27 mouse cellular contexts compared by ENCODE assay signal in the genomic region with DNA sequence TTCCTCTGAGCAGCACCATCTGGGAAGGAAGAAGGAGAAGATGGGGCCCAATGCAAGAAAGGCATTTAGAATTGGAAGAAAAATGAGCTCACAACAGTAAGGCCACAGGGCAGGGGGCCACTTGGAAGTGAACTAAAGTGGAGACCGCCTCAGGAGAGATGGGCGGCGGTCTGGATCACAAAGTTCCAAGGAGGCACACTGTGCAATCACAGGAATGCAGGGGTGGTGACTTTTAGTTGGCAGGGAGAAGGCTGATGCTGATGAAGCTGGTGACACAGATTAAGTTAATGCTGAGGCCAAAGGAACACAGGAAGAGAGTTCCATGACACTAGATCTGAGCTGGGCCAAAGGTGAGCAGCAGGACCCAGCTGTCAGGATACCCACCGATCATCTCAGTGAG. TPM values are rescaled to one million over a fixed set of nuclear protein-coding genes. Genes with fewer than 3 reads are reported as not detected.
A peak's percentile ranks its signal among the peaks of the same experiment; 100 is the strongest.
DNase-seq lines count a peak whose midpoint lies in the region; ATAC-seq lines count a peak whose summit lies in the region.
"Had no signal": no experiment of that assay in that cellular context is flagged by ENCODE, and none has a peak within 500 bp of the region (broad histone marks: within the 10 kb centered on the region; RNA-seq: fewer than 3 reads in every experiment).

No protein-coding gene starts in this region.

- no peak overlapping the region for H3K4me3 ChIP-seq in limb, embryonic 15.5 days
- H3K4me3 ChIP-seq in limb, embryonic 10.5 days: no peak overlapping the region
- no peak overlapping the region for H3K4me3 ChIP-seq in heart, embryonic 16.5 days (ENCODE audit: low read length)
- no peak overlapping the region for H3K4me3 ChIP-seq in lung, embryonic 15.5 days
- no peak overlapping the region for H3K4me3 ChIP-seq in liver, embryonic 11.5 days (ENCODE audit: low read depth, low read length)
- H3K4me3 ChIP-seq: embryonic facial prominence, embryonic 12.5 days; hindbrain, embryonic 15.5 days; intestine, embryonic 15.5 days; layer of hippocampus, adult 2 months; liver, embryonic 15.5 days; midbrain, embryonic 10.5 days; myocyte; neural tube, embryonic 13.5 days had no signal

- WGBS in limb, embryonic 15.5 days: 61% methylated on average over 4 of the region's 4 CpGs
- 83% methylated on average over 4 of the region's 4 CpGs for WGBS in limb, embryonic 10.5 days
- WGBS in heart, embryonic 16.5 days: 28% methylated on average over 4 of the region's 4 CpGs
- whole genome bisulfite sequencing in lung, embryonic 15.5 days: 41% methylated on average over 4 of the region's 4 CpGs
- 73% methylated on average over 4 of the region's 4 CpGs for WGBS in liver, embryonic 11.5 days

- no peak overlapping the region for H3K4me2 ChIP-seq in limb, embryonic 15.5 days
- peak overlapping the region; percentile 18 for H3K4me2 ChIP-seq in heart, embryonic 16.5 days (ENCODE audit: low read depth, low read length)
- H3K4me2 ChIP-seq in lung, embryonic 15.5 days: no peak overlapping the region
- no peak overlapping the region for H3K4me2 ChIP-seq in liver, embryonic 11.5 days
- H3K4me2 ChIP-seq: embryonic facial prominence, embryonic 12.5 days; hindbrain, embryonic 15.5 days; intestine, embryonic 15.5 days; liver, embryonic 15.5 days; neural tube, embryonic 13.5 days had no signal

- H3K27ac ChIP-seq in limb, embryonic 15.5 days: peak overlapping the region; percentile 34; the same call in 1 of the 2 replicates
- H3K27ac ChIP-seq in limb, embryonic 10.5 days: no peak overlapping the region
- peak overlapping the region; percentile 86 for H3K27ac ChIP-seq in heart, embryonic 16.5 days (ENCODE audit: low read length)
- no peak overlapping the region for H3K27ac ChIP-seq in lung, embryonic 15.5 days
- no peak overlapping the region for H3K27ac ChIP-seq in liver, embryonic 11.5 days (ENCODE audit: low read depth, low read length)
- H3K27ac ChIP-seq: embryonic facial prominence, embryonic 12.5 days; hindbrain, embryonic 15.5 days; intestine, embryonic 15.5 days; layer of hippocampus, adult 2 months; liver, embryonic 15.5 days; midbrain, embryonic 10.5 days; neural tube, embryonic 13.5 days had no signal

- H3K4me1 ChIP-seq in limb, embryonic 15.5 days: peaks cover 8% of the 10 kb centered on the region; the same call in 1 of the 2 replicates
- no peaks in the 10 kb centered on the region for H3K4me1 ChIP-seq in limb, embryonic 10.5 days
- H3K4me1 ChIP-seq in heart, embryonic 16.5 days (ENCODE audit: control insufficient read depth, insufficient read depth, low read length): peaks cover 17% of the 10 kb centered on the region
- 0 out of 2 replicates have a peak, but pooled peaks cover 8% of the 10 kb centered on the region for H3K4me1 ChIP-seq in lung, embryonic 15.5 days
- H3K4me1 ChIP-seq in liver, embryonic 11.5 days (replicated peaks; ENCODE audit: control insufficient read depth, insufficient read depth, low read length): no peaks in the 10 kb centered on the region
- H3K4me1 ChIP-seq: embryonic facial prominence, embryonic 12.5 days; hindbrain, embryonic 15.5 days; intestine, embryonic 15.5 days; liver, embryonic 15.5 days; neural tube, embryonic 13.5 days had no signal

- no peak overlapping the region for H3K9ac ChIP-seq in limb, embryonic 15.5 days
- H3K9ac ChIP-seq in heart, embryonic 16.5 days (ENCODE audit: low read length): no peak overlapping the region
- no peak overlapping the region for H3K9ac ChIP-seq in lung, embryonic 15.5 days
- H3K9ac ChIP-seq in liver, embryonic 11.5 days (ENCODE audit: low read depth, low read length): no peak overlapping the region
- H3K9ac ChIP-seq: embryonic facial prominence, embryonic 12.5 days; forebrain, postnatal 0 days; hindbrain, embryonic 15.5 days; intestine, embryonic 15.5 days; liver, embryonic 15.5 days; neural tube, embryonic 13.5 days had no signal

- H3K9me3 ChIP-seq in limb, embryonic 15.5 days: no peaks in the 10 kb centered on the region
- no peaks in the 10 kb centered on the region for H3K9me3 ChIP-seq in limb, embryonic 10.5 days (replicated peaks)
- H3K9me3 ChIP-seq in heart, embryonic 16.5 days (replicated peaks; ENCODE audit: control insufficient read depth, low read length): no peaks in the 10 kb centered on the region
- no peaks in the 10 kb centered on the region for H3K9me3 ChIP-seq in lung, embryonic 15.5 days
- no peaks in the 10 kb centered on the region for H3K9me3 ChIP-seq in liver, embryonic 11.5 days (ENCODE audit: control insufficient read depth, low read length)
- H3K9me3 ChIP-seq: embryonic facial prominence, embryonic 12.5 days; hindbrain, embryonic 15.5 days; intestine, embryonic 15.5 days; liver, embryonic 15.5 days; midbrain, embryonic 10.5 days; neural tube, embryonic 13.5 days had no signal

- H3K27me3 ChIP-seq in limb, embryonic 15.5 days: no peaks in the 10 kb centered on the region
- H3K27me3 ChIP-seq in limb, embryonic 10.5 days (ENCODE audit: low read depth, poor library complexity, severe bottlenecking): no peaks in the 10 kb centered on the region
- no peaks in the 10 kb centered on the region for H3K27me3 ChIP-seq in heart, embryonic 16.5 days (ENCODE audit: control insufficient read depth, insufficient read depth, low read length)
- H3K27me3 ChIP-seq in lung, embryonic 15.5 days: no peaks in the 10 kb centered on the region
- no peaks in the 10 kb centered on the region for H3K27me3 ChIP-seq in liver, embryonic 11.5 days (replicated peaks; ENCODE audit: control insufficient read depth, insufficient read depth, low read length)
- H3K27me3 ChIP-seq: embryonic facial prominence, embryonic 12.5 days; hindbrain, embryonic 15.5 days; intestine, embryonic 15.5 days; liver, embryonic 15.5 days; neural tube, embryonic 13.5 days had no signal

- no peak for ATAC-seq in limb, embryonic 15.5 days (ENCODE audit: insufficient number of reproducible peaks, low FRiP score, low TSS enrichment, low read depth)
- ATAC-seq in heart, embryonic 16.5 days (replicated peaks; ENCODE audit: extremely low read depth, insufficient read depth, low FRiP score): peak; percentile 85
- ATAC-seq in lung, embryonic 15.5 days (ENCODE audit: borderline replicate concordance, extremely low read depth, low FRiP score, low TSS enrichment): 0 out of 2 replicates have a peak, but pooled peaks have one; percentile 12
- ATAC-seq in liver, embryonic 11.5 days (replicated peaks; ENCODE audit: low FRiP score): no peak
- ATAC-seq: activated CD4-positive, CD25-positive, alpha-beta regulatory T cell, adult 4 months; forebrain, postnatal 0 days; intestine, embryonic 15.5 days; midbrain, embryonic 16.5 days had no signal

- H3K36me3 ChIP-seq in limb, embryonic 15.5 days: no peaks in the 10 kb centered on the region
- no peaks in the 10 kb centered on the region for H3K36me3 ChIP-seq in limb, embryonic 10.5 days
- no peaks in the 10 kb centered on the region for H3K36me3 ChIP-seq in heart, embryonic 16.5 days (ENCODE audit: control insufficient read depth, insufficient read depth)
- no peaks in the 10 kb centered on the region for H3K36me3 ChIP-seq in lung, embryonic 15.5 days
- no peaks in the 10 kb centered on the region for H3K36me3 ChIP-seq in liver, embryonic 11.5 days (ENCODE audit: control insufficient read depth, insufficient read depth, low read length)
- H3K36me3 ChIP-seq: embryonic facial prominence, embryonic 12.5 days; hindbrain, embryonic 15.5 days; intestine, embryonic 15.5 days; liver, embryonic 15.5 days; midbrain, embryonic 10.5 days; neural tube, embryonic 13.5 days had no signal

- DNase-seq in limb, embryonic 10.5 days (ENCODE audit: low spot score): no peak
- peak; percentile 17 for DNase-seq in lung, postnatal 36 days
- DNase-seq in liver, embryonic 11.5 days (ENCODE audit: low spot score): no peak
- no peak for DNase-seq in retina, embryonic 14.5 days (ENCODE audit: low spot score)
- DNase-seq: adrenal gland, adult 8-10 months; cerebellum, adult 2 months; cerebellum, postnatal 25 days; forebrain, postnatal 0 days; gastrocnemius, postnatal 36 days; kidney, adult 8-10 months; kidney, postnatal 25 days; layer of hippocampus, postnatal 36 days; right cerebral cortex, postnatal 14 days; spleen, adult 18-20 months had no signal

RNA-seq across cellular contexts. Expression of a gene that starts 35.4 kb away (rescaled TPM):
- polyA plus RNA-seq in limb, embryonic 15.5 days (2015; fragmentation: Nextera tagmentation; extraction: Ambion mirVana): 540 and 661 TPM in 2 replicates
- polyA plus RNA-seq in limb, embryonic 10.5 days (2016; fragmentation: Nextera tagmentation; extraction: Ambion mirVana): 99.2 and 115 TPM in 2 replicates
- polyA plus RNA-seq in heart, embryonic 16.5 days (2015; fragmentation: Nextera tagmentation; extraction: Ambion mirVana): 453 and 471 TPM in 2 replicates
- 442 and 480 TPM in 2 replicates for polyA plus RNA-seq in lung, embryonic 15.5 days (2015; fragmentation: Nextera tagmentation; extraction: Ambion mirVana)
- 105 and 108 TPM in 2 replicates for polyA plus RNA-seq in liver, embryonic 11.5 days (2014; fragmentation: Nextera tagmentation; extraction: Ambion mirVana)

RNA-seq across cellular contexts. Expression of a gene that starts 35.5 kb away (rescaled TPM):
- 2.2 and 2.4 TPM in 2 replicates for polyA plus RNA-seq in limb, embryonic 15.5 days (2015; fragmentation: Nextera tagmentation; extraction: Ambion mirVana)
- 0.55 and 0.84 TPM in 2 replicates for polyA plus RNA-seq in limb, embryonic 10.5 days (2016; fragmentation: Nextera tagmentation; extraction: Ambion mirVana)
- polyA plus RNA-seq in heart, embryonic 16.5 days (2015; fragmentation: Nextera tagmentation; extraction: Ambion mirVana): 1.00 and 1.7 TPM in 2 replicates
- 2.6 and 2.9 TPM in 2 replicates for polyA plus RNA-seq in lung, embryonic 15.5 days (2015; fragmentation: Nextera tagmentation; extraction: Ambion mirVana)
- polyA plus RNA-seq in liver, embryonic 11.5 days (2014; fragmentation: Nextera tagmentation; extraction: Ambion mirVana): 0.48 and 0.75 TPM in 2 replicates

Comparison
In these comparisons a context has a peak if more than half of its experiments do, and no peak if none do; other contexts are left out.
1. H3K27ac ChIP-seq: peak in limb, embryonic 15.5 days (single experiment) and heart, embryonic 16.5 days (single experiment); none in limb, embryonic 10.5 days (single experiment), lung, embryonic 15.5 days (single experiment) and liver, embryonic 11.5 days (single experiment).
2. ATAC-seq: peak in heart, embryonic 16.5 days (single experiment) and lung, embryonic 15.5 days (single experiment); none in limb, embryonic 15.5 days (single experiment) and liver, embryonic 11.5 days (single experiment).